Mouse (Mus musculus): ENCODE measurements around the gene Olfr49. TPM values are rescaled to one million over a fixed set of nuclear protein-coding genes. Genes with fewer than 3 reads are reported as not detected.

Gene Olfr49
- not detected in 2 replicates for polyA plus RNA-seq (2012; ENCODE audit: low replicate concordance)

GRCm38 (mm10) chr14:54284839-54285238 is at the start of gene Olfr49:
Gene Olfr49 (minus strand): TSS chr14:54284939.

GRCm38 (mm10) chr14:54253741-54254291 is 30.9 kb downstream of the Olfr49 start, which contains the start of the genes Dad1 and Abhd4:
Gene Dad1 (minus strand): TSS chr14:54254104.
Gene Abhd4 (plus strand): TSS chr14:54254188.

Other genes starting within 250 kb of the Olfr49 start
- 25.0 and 49.0 TPM in 2 replicates for gene Dad1, start 30.8 kb downstream of the Olfr49 start, polyA plus RNA-seq (2012; ENCODE audit: low replicate concordance)
- 2.6 and 13.0 TPM in 2 replicates for gene Abhd4, start 30.8 kb downstream of the Olfr49 start, polyA plus RNA-seq (2012; ENCODE audit: low replicate concordance)
- 110 and 132 TPM in 2 replicates for gene Oxa1l, start 75.9 kb upstream of the Olfr49 start, polyA plus RNA-seq (2012; ENCODE audit: low replicate concordance)
- gene Slc7a7, start 132.8 kb upstream of the Olfr49 start, polyA plus RNA-seq (2012; ENCODE audit: low replicate concordance): 7.6 and 24.9 TPM in 2 replicates
- 568 and 1,494 TPM in 2 replicates for gene Mrpl52, start 142.0 kb upstream of the Olfr49 start, polyA plus RNA-seq (2012; ENCODE audit: low replicate concordance)
- gene Mmp14, start 146.7 kb upstream of the Olfr49 start, polyA plus RNA-seq (2012; ENCODE audit: low replicate concordance): 8.4 and 13.5 TPM in 2 replicates
- 484 and 1,181 TPM in 2 replicates for gene Lrp10, start 179.2 kb upstream of the Olfr49 start, polyA plus RNA-seq (2012; ENCODE audit: low replicate concordance)
- gene Rem2, start 191.2 kb upstream of the Olfr49 start, polyA plus RNA-seq (2012; ENCODE audit: low replicate concordance): 0.29 and 0.50 TPM in 2 replicates
- 67.2 and 74.7 TPM in 2 replicates for gene Prmt5, start 232.6 kb upstream of the Olfr49 start, polyA plus RNA-seq (2012; ENCODE audit: low replicate concordance)